ENCODE assay signal across 8 mouse cellular contexts in the genomic region with DNA sequence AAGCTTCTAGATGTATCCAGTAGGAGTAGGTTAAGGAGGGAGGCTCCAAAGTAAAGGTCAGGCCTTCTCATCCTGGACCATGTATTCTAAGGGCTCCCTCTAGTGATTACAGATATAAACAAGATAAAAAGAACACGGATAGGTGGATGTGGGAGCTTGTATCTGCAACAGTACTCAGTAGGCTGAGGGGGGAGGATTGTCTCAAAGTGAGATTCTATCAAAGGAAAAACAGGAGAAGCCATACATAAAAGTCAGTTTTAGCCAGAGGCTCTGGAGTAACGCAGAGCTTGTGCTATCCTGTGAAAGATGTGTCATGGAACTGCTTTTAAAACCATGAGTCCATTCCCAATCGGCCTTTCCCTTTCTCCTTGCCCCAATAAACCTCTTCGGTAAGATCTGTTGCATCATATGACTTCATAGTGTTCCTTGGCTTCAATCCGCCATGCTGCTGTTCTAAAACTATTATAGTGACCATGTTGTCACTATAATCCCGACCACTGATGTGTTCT. TPM values are rescaled to one million over a fixed set of nuclear protein-coding genes. Genes with fewer than 3 reads are reported as not detected.
DNase-seq lines count a peak whose midpoint lies in the region; ATAC-seq and TF ChIP-seq lines count a peak whose summit lies in the region.

No protein-coding gene starts in this region.

- 34% methylated on average over 6 of the region's 6 CpGs for WGBS in kidney, embryonic 14.5 days
- WGBS in lung, embryonic 14.5 days = 35% methylated on average over 6 of the region's 6 CpGs

- H3K27ac ChIP-seq in kidney, embryonic 14.5 days (ENCODE audit: low read depth, low read length) = peak overlapping the region; percentile 91
- H3K27ac ChIP-seq in lung, embryonic 14.5 days (ENCODE audit: low read depth) = peak overlapping the region; percentile 92

- DNase-seq in right cerebral cortex, adult 2 months (ENCODE audit: low spot score in 2 of 2) = peak; percentile 31 to 32
- no peak for DNase-seq in right cerebral cortex, postnatal 36 days (ENCODE audit: low spot score in 2 of 2)
- peak; percentile 45 for DNase-seq in cerebellum, adult 11-12 months
- DNase-seq in frontal cortex, adult 2 months (ENCODE audit: extremely low spot score in 1 of 2, low spot score in 1 of 2) = peak; percentile 22 to 60
- DNase-seq in lung, embryonic 14.5 days = peak; percentile 56
- peak; percentile 66 for DNase-seq in retina, embryonic 14.5 days (ENCODE audit: low spot score)

- peak overlapping the region; percentile 67; the same call in 1 of the 2 replicates for H3K9ac ChIP-seq in kidney, embryonic 14.5 days (ENCODE audit: low read depth, low read length)
- peak overlapping the region; percentile 63 for H3K9ac ChIP-seq in lung, embryonic 14.5 days

- H3K36me3 ChIP-seq in kidney, embryonic 14.5 days (ENCODE audit: control insufficient read depth, insufficient read depth, low read length) = peaks cover 10% of the 10 kb centered on the region; the same call in 1 of the 2 replicates
- peaks cover 9% of the 10 kb centered on the region; the same call in 1 of the 2 replicates for H3K36me3 ChIP-seq in lung, embryonic 14.5 days (ENCODE audit: insufficient read depth)

- H3K27me3 ChIP-seq in kidney, embryonic 14.5 days (ENCODE audit: control insufficient read depth, insufficient read depth, low read length) = no peaks in the 10 kb centered on the region
- H3K27me3 ChIP-seq in lung, embryonic 14.5 days (ENCODE audit: insufficient read depth, low read length) = no peaks in the 10 kb centered on the region

- no peaks in the 10 kb centered on the region for H3K9me3 ChIP-seq in kidney, embryonic 14.5 days (ENCODE audit: control insufficient read depth, low read length)
- no peaks in the 10 kb centered on the region for H3K9me3 ChIP-seq in lung, embryonic 14.5 days (ENCODE audit: low read depth, low read length)

- H3K4me3 ChIP-seq in kidney, embryonic 14.5 days (ENCODE audit: low read length) = peak overlapping the region; percentile 71
- peak overlapping the region; percentile 59 for H3K4me3 ChIP-seq in lung, embryonic 14.5 days (ENCODE audit: low read depth, low read length)

- H3K4me1 ChIP-seq in kidney, embryonic 14.5 days (ENCODE audit: control insufficient read depth, insufficient read depth, low read length) = no peaks in the 10 kb centered on the region
- H3K4me1 ChIP-seq in lung, embryonic 14.5 days (ENCODE audit: insufficient read depth) = 0 out of 2 replicates have a peak, but pooled peaks cover 4% of the 10 kb centered on the region

- peak; percentile 45 for TF ChIP-seq CTCF in lung, embryonic 14.5 days (IDR thresholded peaks at IDR 0.05; ENCODE audit: low read depth)

- peak; percentile 10; the same call in 1 of the 2 replicates for ATAC-seq in kidney, embryonic 14.5 days (ENCODE audit: low FRiP score, low TSS enrichment)
- peak; percentile 4; the same call in 1 of the 2 replicates for ATAC-seq in lung, embryonic 14.5 days (ENCODE audit: insufficient read depth)
- no peak for ATAC-seq in erythroid progenitor cell, adult 5-6 weeks (replicated peaks; ENCODE audit: low FRiP score, poor library complexity, severe bottlenecking)

- peak overlapping the region; percentile 56 for H3K4me2 ChIP-seq in kidney, embryonic 14.5 days (replicated peaks; ENCODE audit: low read depth, low read length)
- H3K4me2 ChIP-seq in lung, embryonic 14.5 days = peak overlapping the region; percentile 66

RNA-seq across cellular contexts. Expression of gene Coa7, which starts 0.8 kb away (rescaled TPM):
- 14.4 and 16.9 TPM in 2 replicates for polyA plus RNA-seq in frontal cortex, adult 2 months (2012; rRNA removed)
- 58.1 and 67.7 TPM in 2 replicates for polyA plus RNA-seq in kidney, embryonic 14.5 days (2014; fragmentation: Nextera tagmentation; extraction: Ambion mirVana)
- 50.1 and 52.9 TPM in 2 replicates for polyA plus RNA-seq in lung, embryonic 14.5 days (2014; fragmentation: Nextera tagmentation; extraction: Ambion mirVana)
- total RNA-seq in erythroid progenitor cell, adult 5-6 weeks (2015; ENCODE audit: low replicate concordance) = 2.5 TPM in 1 of 2 replicates, not detected in the other
- total RNA-seq in erythroid progenitor cell, adult 5-6 weeks (2017; ENCODE audit: low replicate concordance) = 2.8 and 11.9 TPM in 2 replicates

RNA-seq across cellular contexts. Expression of gene Zyg11b, which starts 26.2 kb away (rescaled TPM):
- polyA plus RNA-seq in frontal cortex, adult 2 months (2012; rRNA removed) = 43.2 and 47.5 TPM in 2 replicates
- 9.4 and 17.2 TPM in 2 replicates for polyA plus RNA-seq in kidney, embryonic 14.5 days (2014; fragmentation: Nextera tagmentation; extraction: Ambion mirVana)
- polyA plus RNA-seq in lung, embryonic 14.5 days (2014; fragmentation: Nextera tagmentation; extraction: Ambion mirVana) = 16.5 and 16.6 TPM in 2 replicates
- total RNA-seq in erythroid progenitor cell, adult 5-6 weeks (2015; ENCODE audit: low replicate concordance) = 3.8 and 5.0 TPM in 2 replicates
- 2.0 and 4.5 TPM in 2 replicates for total RNA-seq in erythroid progenitor cell, adult 5-6 weeks (2017; ENCODE audit: low replicate concordance)

RNA-seq across cellular contexts. Expression of gene Shisal2a, which starts 56.0 kb away (rescaled TPM):
- polyA plus RNA-seq in frontal cortex, adult 2 months (2012; rRNA removed) = 0.21 and 0.24 TPM in 2 replicates
- 0.92 and 0.96 TPM in 2 replicates for polyA plus RNA-seq in kidney, embryonic 14.5 days (2014; fragmentation: Nextera tagmentation; extraction: Ambion mirVana)
- 0.34 TPM in 1 of 2 replicates, not detected in the other for polyA plus RNA-seq in lung, embryonic 14.5 days (2014; fragmentation: Nextera tagmentation; extraction: Ambion mirVana)
- total RNA-seq in erythroid progenitor cell, adult 5-6 weeks (2015; ENCODE audit: low replicate concordance) = not detected in 2 replicates
- total RNA-seq in erythroid progenitor cell, adult 5-6 weeks (2017; ENCODE audit: low replicate concordance) = not detected in 2 replicates

Comparison
In these comparisons a context has a peak if more than half of its experiments do, and no peak if none do; other contexts are left out.
1. DNase-seq: peak in right cerebral cortex, adult 2 months (2 of 2), cerebellum, adult 11-12 months (single experiment), frontal cortex, adult 2 months (2 of 2), lung, embryonic 14.5 days (single experiment) and retina, embryonic 14.5 days (single experiment); none in right cerebral cortex, postnatal 36 days (0 of 2).